ENCODE assay signal across 26 mouse cellular contexts in genomic region chr7:46931370-46931769, GRCm38 (mm10). TPM values are rescaled to one million over a fixed set of nuclear protein-coding genes. Genes with fewer than 3 reads are reported as not detected.
DNase-seq lines count a peak whose midpoint lies in the region; ATAC-seq and TF ChIP-seq lines count a peak whose summit lies in the region.
"Had no signal": no experiment of that assay in that cellular context is flagged by ENCODE, and none has a peak within 500 bp of the region (broad histone marks: within the 10 kb centered on the region; RNA-seq: fewer than 3 reads in every experiment).

No protein-coding gene starts in this region.

- no peak overlapping the region for H3K4me2 ChIP-seq in CH12.LX (ENCODE audit: insufficient read depth, low read depth, poor library complexity, severe bottlenecking)

- dilution Hi-C loops in CH12.LX (cut with MboI; ENCODE audit: extremely low pct_ligation_motif_present, extremely low pct_unique_long_range_greater_than_20kb, low sequenced_read_pairs): no loop called here

- in situ Hi-C loops in CH12.LX (cut with MboI; ENCODE audit: low pct_ligation_motif_present, low pct_unique_long_range_greater_than_20kb, low sequenced_read_pairs): no loop called here

- peak; percentile 17 for DNase-seq in CH12.LX (ENCODE audit: extremely low read depth)
- no peak for DNase-seq in MN1 (ENCODE audit: low spot score)
- no peak for DNase-seq in kidney, postnatal 36 days
- DNase-seq: adrenal gland, adult 2 months; adrenal gland, adult 8-10 months; adrenal gland, postnatal 10 days; adrenal gland, postnatal 14 days; adrenal gland, postnatal 25 days; adrenal gland, postnatal 36 days; B cell, adult 2 months; cerebellum, adult 11 months; cerebellum, adult 11-12 months; cerebellum, adult 18-20 months; cerebellum, adult 2 months; cerebellum, adult 8-10 months had no signal

- H3K4me1 ChIP-seq in CH12.LX (ENCODE audit: control insufficient read depth in 1 of 2, insufficient read depth in 2 of 2): peaks cover 3 to 21% of the 10 kb centered on the region in 2 experiments; a peak in 2 of 4 replicates

- TF ChIP-seq EP300 in CH12.LX (IDR thresholded peaks at IDR 0.05; ENCODE audit: low read length): no peak

- TF ChIP-seq POLR2A in CH12.LX (IDR thresholded peaks at IDR 0.05; ENCODE audit: low read depth, low read length): no peak

- ATAC-seq in inflammation-experienced regulatory T-cells, adult 6 months: peak; percentile 32
- ATAC-seq: activated CD4-positive, CD25-positive, alpha-beta regulatory T cell, adult 4 months; CD4-positive, CD25-positive, alpha-beta regulatory T cell, adult 4 months; Patski had no signal

- no peak for TF ChIP-seq CTCF in CH12.LX (conservative IDR thresholded peaks at IDR 0.05 in 1 of 2, IDR thresholded peaks at IDR 0.05 in 1 of 2; ENCODE audit: low read depth in 2 of 2, low read length in 2 of 2)

- H3K36me3 ChIP-seq in CH12.LX (replicated peaks in 1 of 2; ENCODE audit: control insufficient read depth in 1 of 2, insufficient read depth in 1 of 2, low read length in 1 of 2): peaks cover 18 to 55% of the 10 kb centered on the region in 2 experiments

- no peak overlapping the region for H3K9ac ChIP-seq in CH12.LX (ENCODE audit: insufficient read depth, low read depth)

- no peak overlapping the region for H3K4me3 ChIP-seq in CH12.LX (replicated peaks in 1 of 3; ENCODE audit: low read depth in 2 of 3, low read length in 2 of 3, poor library complexity in 1 of 3)

- H3K79me2 ChIP-seq in CH12.LX (replicated peaks; ENCODE audit: control insufficient read depth, extremely low read depth, insufficient read depth, poor library complexity, severe bottlenecking): no peaks in the 10 kb centered on the region

- no peak for TF ChIP-seq RAD21 in CH12.LX (IDR thresholded peaks at IDR 0.05; ENCODE audit: low read depth, low read length)

- no peaks in the 10 kb centered on the region for H3K9me3 ChIP-seq in CH12.LX (replicated peaks; ENCODE audit: low read length)
- H3K9me3 ChIP-seq: G1E had no signal

- H3K27me3 ChIP-seq in CH12.LX (replicated peaks): no peaks in the 10 kb centered on the region
- H3K27me3 ChIP-seq: Patski had no signal

- H3K27ac ChIP-seq in CH12.LX (ENCODE audit: insufficient read depth, low read depth): no peak overlapping the region

TF ChIP-seq in CH12.LX, 34 proteins besides CTCF, POLR2A, EP300 and RAD21:
- TF ChIP-seq MAX (IDR thresholded peaks at IDR 0.05; ENCODE audit: low read length) (no peak), NELFE (IDR thresholded peaks at IDR 0.05; ENCODE audit: low read depth, low read length) (no peak), MAZ (IDR thresholded peaks at IDR 0.05; ENCODE audit: low read depth, low read length) (no peak), ETS1 (conservative IDR thresholded peaks at IDR 0.05; ENCODE audit: low read depth, low read length) (peak; percentile 70), MEF2A (IDR thresholded peaks at IDR 0.05; ENCODE audit: borderline replicate concordance, low read depth, low read length) (peak; percentile 78), MAFK (IDR thresholded peaks at IDR 0.05; ENCODE audit: insufficient replicate concordance, low read length) (peak; percentile 63; the same call in 1 of the 2 replicates)

RNA-seq across cellular contexts. Expression of gene Tsg101, which starts 11.6 kb away (rescaled TPM):
- total RNA-seq in CH12.LX (2012; rRNA removed) (19.8 and 23.8 TPM in 2 replicates), CH12.LX (2014; rRNA removed) (46.0 and 49.9 TPM in 2 replicates)
- 84.1 and 93.5 TPM in 2 replicates for polyA plus RNA-seq in CH12.LX (2012; ENCODE audit: insufficient read length, low read depth)
- polyA plus RNA-seq in inflammation-experienced regulatory T-cells, adult 6 months (2017; shearing (Covaris generic)): 100 to 1,000 TPM; 101 to 140 (median 128) TPM

RNA-seq across cellular contexts. Expression of gene Uevld, which starts 27.0 kb away (rescaled TPM):
- total RNA-seq in CH12.LX (2012; rRNA removed): 2.6 and 2.9 TPM in 2 replicates
- 4.6 and 5.2 TPM in 2 replicates for total RNA-seq in CH12.LX (2014; rRNA removed)
- 5.5 and 6.6 TPM in 2 replicates for polyA plus RNA-seq in CH12.LX (2012; ENCODE audit: insufficient read length, low read depth)
- polyA plus RNA-seq in inflammation-experienced regulatory T-cells, adult 6 months (2017; shearing (Covaris generic)): 10 to 100 TPM in 1 of 3 experiments, 1 to 10 TPM in 2; 7.7 to 12.0 (median 8.1) TPM

RNA-seq across cellular contexts. Expression of gene Gm9999, which starts 52.0 kb away (rescaled TPM):
- total RNA-seq in CH12.LX (2012; rRNA removed) (not detected in 2 replicates), CH12.LX (2014; rRNA removed) (not detected in 2 replicates)
- polyA plus RNA-seq in CH12.LX (2012; ENCODE audit: insufficient read length, low read depth): not detected in 2 replicates
- not detected for polyA plus RNA-seq in inflammation-experienced regulatory T-cells, adult 6 months (2017; shearing (Covaris generic))
- total RNA-seq: adrenal gland, adult 18-20 months; adrenal gland, adult 2 months; adrenal gland, adult 8-10 months; adrenal gland, postnatal 10 days; adrenal gland, postnatal 14 days; adrenal gland, postnatal 25 days; adrenal gland, postnatal 36 days; adrenal gland, postnatal 4 days; ES-E14; MEL had no signal
- polyA plus RNA-seq: activated CD4-positive, CD25-positive, alpha-beta regulatory T cell, adult 4 months; adrenal gland, adult 2 months; brain, embryonic 14.5 days; C2C12; CD4-positive, CD25-positive, alpha-beta regulatory T cell, adult 4 months; cerebellum, adult 2 months; G1E; Patski had no signal
